Mouse (Mus musculus) cerebellum, postnatal 36 days (tissue): ENCODE data around the gene Msi1.

Source experiments
- DNase-seq, 2 experiments: peaks; one replicate each; pipeline ENCODE4 v3.0.0; 2021 to 2022; ENCODE audit warnings: mixed read lengths in 2 of 2

Gene Msi1

GRCm38 (mm10) chr5:115429359-115430186 lies at the start of gene Msi1:
TSS of gene Msi1 (plus strand) at chr5:115429599.
- peak in 1 of 2 experiments; percentile 32 for DNase-seq

- DNase-seq, result no peak
These were observed 37.5 kb upstream of the Msi1 start for GRCm38 (mm10) chr5:115391935-115392334.

GRCm38 (mm10) chr5:115392969-115393368 lies 36.4 kb upstream of the Msi1 start:
- no peak for DNase-seq

GRCm38 (mm10) chr5:115394223-115394622 lies 35.2 kb upstream of the Msi1 start:
- no peak for DNase-seq

GRCm38 (mm10) chr5:115394836-115395235 lies 34.6 kb upstream of the Msi1 start:
- DNase-seq, result no peak

- DNase-seq, result no peak
These were observed 32.7 kb upstream of the Msi1 start for GRCm38 (mm10) chr5:115396654-115397053.

- DNase-seq, result peak; percentile 30 to 31
These were observed 31.3 kb upstream of the Msi1 start for GRCm38 (mm10) chr5:115397839-115398780.

GRCm38 (mm10) chr5:115402063-115402462 lies 27.3 kb upstream of the Msi1 start:
- DNase-seq, result no peak

GRCm38 (mm10) chr5:115403436-115404140 lies 25.8 kb upstream of the Msi1 start:
- DNase-seq, result no peak

- peak; percentile 19 to 25 for DNase-seq
These were observed 25.1 kb upstream of the Msi1 start for GRCm38 (mm10) chr5:115404241-115404794.

- no peak for DNase-seq
These were observed 24.2 kb upstream of the Msi1 start for GRCm38 (mm10) chr5:115405205-115405604.

- DNase-seq, result no peak
These were observed 21.3 kb upstream of the Msi1 start for GRCm38 (mm10) chr5:115408110-115408509.

- no peak for DNase-seq
These were observed 14.0 kb upstream of the Msi1 start for GRCm38 (mm10) chr5:115415111-115416085.

GRCm38 (mm10) chr5:115428831-115429358 lies 504 bp upstream of the Msi1 start:
- no peak for DNase-seq

GRCm38 (mm10) chr5:115430187-115430960 lies 975 bp downstream of the Msi1 start:
- no peak for DNase-seq

- DNase-seq, result peak in 1 of 2 experiments; percentile 40
These were observed 1.9 kb downstream of the Msi1 start for GRCm38 (mm10) chr5:115431061-115431897.

GRCm38 (mm10) chr5:115431898-115432259 lies 2.5 kb downstream of the Msi1 start:
- DNase-seq, result no peak

- no peak for DNase-seq
These were observed 3.0 kb downstream of the Msi1 start for GRCm38 (mm10) chr5:115432395-115432794.

GRCm38 (mm10) chr5:115433191-115433590 lies 3.8 kb downstream of the Msi1 start:
- no peak for DNase-seq
